Mouse (Mus musculus) spleen, adult 2 months (tissue): ENCODE data around the gene Megf8.

Experiments
- CTCF ChIP-seq: fragments of 200-500 bp; IDR thresholded peaks from 2 replicates; pipeline ENCODE4 v1.5.1; 2011; ENCODE audit warnings: mild to moderate bottlenecking, inconsistent platforms; ENCODE audit not compliant: insufficient read depth, insufficient read length, insufficient replicate concordance; ENCODE audit errors: extremely low read depth
- POLR2A ChIP-seq: fragments of 200-500 bp; IDR thresholded peaks from 2 replicates; pipeline ENCODE4 v1.6.1; 2011; ENCODE audit warnings: low read depth, low read length, inconsistent platforms

GRCm38 (mm10) chr7:25401551-25401950 lies 84.6 kb downstream of the Megf8 start:
- TF ChIP-seq CTCF (no peak), POLR2A (no peak)
